Mouse (Mus musculus): ENCODE data around the gene Rgs12. TPM values are rescaled to one million over a fixed set of nuclear protein-coding genes. Genes with fewer than 3 reads are reported as not detected.

Rgs12 gene
- polyA plus RNA-seq, 1 experiment from 2014 or later, result 53.8 TPM

- Histone ChIP-seq H3K9me3 (replicated peaks) (no peaks in the 10 kb centered on the region), H3K36me3 (peaks cover 83% of the 10 kb centered on the region), H3K4me1 (no peaks in the 10 kb centered on the region), H3K4me3 (no peak overlapping the region), H3K27ac (no peak overlapping the region), H3K27me3 (ENCODE audit: low read depth, poor library complexity, severe bottlenecking) (no peaks in the 10 kb centered on the region)
- DNase-seq (ENCODE audit: low spot score), result no peak
- 91% methylated on average over 11 of the region's 11 CpGs for WGBS
Measured at GRCm38 (mm10) chr5:34974773-34975443, 25.7 kb downstream of the Rgs12 start.

GRCm38 (mm10) chr5:34976540-34977292 is 27.5 kb downstream of the Rgs12 start:
- no peak overlapping the region for H3K27ac ChIP-seq
- no peak overlapping the region for H3K4me3 ChIP-seq
- no peaks in the 10 kb centered on the region for H3K9me3 ChIP-seq (replicated peaks)
- H3K27me3 ChIP-seq (ENCODE audit: low read depth, poor library complexity, severe bottlenecking), result no peaks in the 10 kb centered on the region
- 92% methylated on average over 9 of the region's 9 CpGs for WGBS
- H3K4me1 ChIP-seq, result peaks cover 5% of the 10 kb centered on the region
- no peak for DNase-seq (ENCODE audit: low spot score)
- peaks cover 81% of the 10 kb centered on the region for H3K36me3 ChIP-seq

DNA sequence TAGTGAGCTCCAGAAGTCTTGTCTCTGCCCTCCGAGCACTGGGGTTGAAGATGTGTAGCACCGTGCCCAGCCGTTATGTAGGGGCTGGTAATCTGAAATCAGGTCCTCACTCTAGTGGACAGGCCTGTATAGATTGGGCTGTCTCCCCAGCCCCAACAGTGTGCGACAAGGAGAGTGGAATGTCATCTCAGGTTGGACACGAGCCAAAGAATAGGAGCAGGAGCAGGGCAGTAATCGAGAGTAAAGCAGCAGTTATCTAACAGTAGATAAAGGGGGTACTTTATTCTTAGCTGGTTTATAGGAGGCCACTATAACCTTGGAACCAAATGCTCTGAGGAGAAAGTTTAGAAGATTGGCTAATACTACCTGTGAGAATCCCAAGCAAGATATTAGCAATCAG is 30.9 kb downstream of the Rgs12 start:
- H3K4me1 ChIP-seq, result peaks cover 6% of the 10 kb centered on the region
- H3K4me3 ChIP-seq, result no peak overlapping the region
- H3K9me3 ChIP-seq (replicated peaks), result no peaks in the 10 kb centered on the region
- no peak for DNase-seq (ENCODE audit: low spot score)
- no peaks in the 10 kb centered on the region for H3K27me3 ChIP-seq (ENCODE audit: low read depth, poor library complexity, severe bottlenecking)
- 93% methylated on average over 6 of the region's 6 CpGs for whole genome bisulfite sequencing
- H3K27ac ChIP-seq, result no peak overlapping the region
- peaks cover 87% of the 10 kb centered on the region for H3K36me3 ChIP-seq

GRCm38 (mm10) chr5:34981734-34982133 is 32.5 kb downstream of the Rgs12 start:
- peaks cover 79% of the 10 kb centered on the region for H3K36me3 ChIP-seq
- no peaks in the 10 kb centered on the region for H3K27me3 ChIP-seq (ENCODE audit: low read depth, poor library complexity, severe bottlenecking)
- H3K9me3 ChIP-seq (replicated peaks), result no peaks in the 10 kb centered on the region
- no peak overlapping the region for H3K27ac ChIP-seq
- H3K4me3 ChIP-seq, result no peak overlapping the region
- WGBS, result 46% methylated on average over 3 of the region's 3 CpGs
- peaks cover 6% of the 10 kb centered on the region for H3K4me1 ChIP-seq
- no peak for DNase-seq (ENCODE audit: low spot score)

- DNase-seq (ENCODE audit: low spot score), result no peak
- H3K4me3 ChIP-seq, result no peak overlapping the region
- H3K36me3 ChIP-seq, result peaks cover 79% of the 10 kb centered on the region
- 71% methylated on average over 2 of the region's 2 CpGs for WGBS
- peaks cover 17% of the 10 kb centered on the region for H3K4me1 ChIP-seq
- H3K27me3 ChIP-seq (ENCODE audit: low read depth, poor library complexity, severe bottlenecking), result no peaks in the 10 kb centered on the region
- no peak overlapping the region for H3K27ac ChIP-seq
- H3K9me3 ChIP-seq (replicated peaks), result no peaks in the 10 kb centered on the region
Measured at GRCm38 (mm10) chr5:34984933-34985332, 35.7 kb downstream of the Rgs12 start.

DNA sequence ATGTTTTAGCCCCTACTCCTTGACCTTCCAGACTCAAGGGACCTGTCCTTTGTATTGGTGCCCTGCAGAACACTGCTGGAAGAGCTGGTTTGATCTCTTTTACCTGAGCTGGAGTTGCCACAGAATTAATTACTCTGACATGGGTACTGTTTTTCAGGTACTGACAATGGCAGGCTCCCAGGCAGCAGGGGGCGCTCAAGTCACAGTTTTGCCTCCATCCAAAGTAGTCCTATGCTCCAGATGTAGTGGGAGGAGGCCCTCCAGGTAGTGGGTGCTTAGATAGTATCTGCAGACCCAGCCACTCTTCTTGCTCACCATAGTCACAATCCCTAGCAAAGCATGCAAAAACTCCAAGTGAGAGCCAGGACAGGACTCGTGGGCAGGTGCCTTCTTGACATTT is 36.6 kb downstream of the Rgs12 start:
- H3K4me1 ChIP-seq, result peaks cover 17% of the 10 kb centered on the region
- no peak overlapping the region for H3K4me3 ChIP-seq
- no peak overlapping the region for H3K27ac ChIP-seq
- no peaks in the 10 kb centered on the region for H3K9me3 ChIP-seq (replicated peaks)
- DNase-seq (ENCODE audit: low spot score), result peak; percentile 76
- peaks cover 76% of the 10 kb centered on the region for H3K36me3 ChIP-seq
- 28% methylated on average over 2 of the region's 2 CpGs for WGBS
- no peaks in the 10 kb centered on the region for H3K27me3 ChIP-seq (ENCODE audit: low read depth, poor library complexity, severe bottlenecking)

DNA sequence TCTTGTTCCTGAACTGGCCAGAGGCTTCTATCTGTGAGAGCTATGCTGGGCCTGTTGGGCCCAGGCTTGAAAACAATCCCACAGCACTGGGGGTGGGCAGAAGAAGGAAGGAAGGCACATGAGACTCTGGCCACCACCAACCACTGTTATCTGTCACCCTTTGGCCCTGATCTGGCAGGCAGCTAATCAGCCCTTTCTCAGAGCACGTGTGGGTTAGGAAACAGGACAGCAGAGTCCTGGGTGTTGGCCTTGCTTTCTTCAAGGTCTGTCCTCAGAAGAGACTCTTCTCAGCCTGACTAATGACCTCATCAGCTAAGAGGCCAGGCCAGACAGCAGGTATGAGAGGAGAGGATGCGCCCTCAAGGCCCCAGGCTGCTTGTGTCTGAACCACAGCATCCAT is 38.2 kb downstream of the Rgs12 start:
- no peak for DNase-seq (ENCODE audit: low spot score)
- 69% methylated on average over 2 of the region's 2 CpGs for WGBS
- H3K4me1 ChIP-seq, result peaks cover 11% of the 10 kb centered on the region; the same call in 1 of the 2 replicates
- no peaks in the 10 kb centered on the region for H3K9me3 ChIP-seq (replicated peaks)
- H3K27ac ChIP-seq, result no peak overlapping the region
- peaks cover 76% of the 10 kb centered on the region for H3K36me3 ChIP-seq
- no peak overlapping the region for H3K4me3 ChIP-seq
- no peaks in the 10 kb centered on the region for H3K27me3 ChIP-seq (ENCODE audit: low read depth, poor library complexity, severe bottlenecking)

GRCm38 (mm10) chr5:34988690-34989089 is 39.4 kb downstream of the Rgs12 start:
- Histone ChIP-seq H3K27me3 (ENCODE audit: low read depth, poor library complexity, severe bottlenecking) (no peaks in the 10 kb centered on the region), H3K36me3 (peaks cover 71% of the 10 kb centered on the region), H3K4me3 (no peak overlapping the region), H3K9me3 (replicated peaks) (no peaks in the 10 kb centered on the region), H3K4me1 (peaks cover 11% of the 10 kb centered on the region; the same call in 1 of the 2 replicates), H3K27ac (no peak overlapping the region)
- WGBS, result 75% methylated on average over 5 of the region's 5 CpGs
- no peak for DNase-seq (ENCODE audit: low spot score)

GRCm38 (mm10) chr5:34989321-34989772 is 40.1 kb downstream of the Rgs12 start:
- 79% methylated on average over 12 of the region's 12 CpGs for WGBS
- Histone ChIP-seq H3K36me3 (peaks cover 71% of the 10 kb centered on the region), H3K4me1 (peaks cover 11% of the 10 kb centered on the region; the same call in 1 of the 2 replicates), H3K4me3 (no peak overlapping the region), H3K9me3 (replicated peaks) (no peaks in the 10 kb centered on the region), H3K27ac (no peak overlapping the region), H3K27me3 (ENCODE audit: low read depth, poor library complexity, severe bottlenecking) (no peaks in the 10 kb centered on the region)
- DNase-seq (ENCODE audit: low spot score), result no peak

- 31% methylated on average over 3 of the region's 3 CpGs for WGBS
- Histone ChIP-seq H3K27ac (0 out of 2 replicates have a peak overlapping the region, but pooled peaks have one; percentile 46), H3K36me3 (peaks cover 59% of the 10 kb centered on the region), H3K9me3 (replicated peaks) (no peaks in the 10 kb centered on the region), H3K27me3 (ENCODE audit: low read depth, poor library complexity, severe bottlenecking) (no peaks in the 10 kb centered on the region), H3K4me3 (no peak overlapping the region), H3K4me1 (peaks cover 16% of the 10 kb centered on the region)
- no peak for DNase-seq (ENCODE audit: low spot score)
Measured at GRCm38 (mm10) chr5:34998754-34999153, 49.5 kb downstream of the Rgs12 start.

DNA sequence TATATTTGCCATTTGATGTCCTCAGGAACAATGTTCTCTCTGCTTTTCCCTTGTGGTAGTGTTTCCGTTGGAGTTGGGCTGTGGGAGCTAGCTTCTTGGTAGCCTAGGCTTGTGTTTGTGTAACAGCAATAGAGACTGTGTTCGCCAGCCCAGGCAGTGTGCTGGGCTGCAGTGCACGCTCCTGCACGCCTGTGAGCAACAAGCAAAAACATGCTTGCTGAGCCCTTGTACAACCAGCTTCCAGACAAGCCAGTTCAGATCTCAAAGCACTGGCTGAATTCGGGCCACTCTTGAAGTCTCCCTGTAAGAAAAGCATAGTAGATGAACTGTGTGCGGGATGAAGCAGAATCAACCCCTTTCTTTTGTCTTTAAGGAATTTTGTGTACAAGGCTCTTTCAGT is 50.0 kb downstream of the Rgs12 start:
- WGBS, result 70% methylated on average over 6 of the region's 6 CpGs
- H3K4me1 ChIP-seq, result peaks cover 16% of the 10 kb centered on the region
- no peak for DNase-seq (ENCODE audit: low spot score)
- no peak overlapping the region for H3K4me3 ChIP-seq
- no peaks in the 10 kb centered on the region for H3K9me3 ChIP-seq (replicated peaks)
- H3K27me3 ChIP-seq (ENCODE audit: low read depth, poor library complexity, severe bottlenecking), result no peaks in the 10 kb centered on the region
- H3K27ac ChIP-seq, result no peak overlapping the region
- peaks cover 57% of the 10 kb centered on the region for H3K36me3 ChIP-seq

DNA sequence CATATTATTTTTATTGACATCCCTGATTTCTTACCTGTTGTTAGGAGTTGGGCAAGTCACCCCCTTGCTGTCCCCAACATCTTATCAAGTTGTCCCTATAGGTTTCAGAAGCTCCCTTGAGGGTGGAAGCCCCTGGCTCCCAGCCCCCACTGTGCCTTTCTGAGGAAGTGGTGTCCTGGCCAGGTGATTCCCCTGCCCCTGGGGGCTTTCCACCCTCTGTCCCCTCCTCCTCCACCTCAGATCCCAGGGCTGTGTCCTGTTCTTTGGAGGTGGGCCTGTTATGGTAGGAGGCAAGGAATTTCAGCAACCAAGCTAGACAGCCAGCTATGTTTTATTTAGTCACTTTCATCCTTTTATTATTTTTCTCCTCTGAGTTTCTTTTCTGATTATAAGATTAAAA is 51.1 kb downstream of the Rgs12 start:
- Histone ChIP-seq H3K9me3 (replicated peaks) (no peaks in the 10 kb centered on the region), H3K27me3 (ENCODE audit: low read depth, poor library complexity, severe bottlenecking) (no peaks in the 10 kb centered on the region), H3K4me1 (peaks cover 16% of the 10 kb centered on the region), H3K27ac (no peak overlapping the region), H3K36me3 (peaks cover 57% of the 10 kb centered on the region), H3K4me3 (no peak overlapping the region)
- no peak for DNase-seq (ENCODE audit: low spot score)

GRCm38 (mm10) chr5:35001144-35001543 is 51.9 kb downstream of the Rgs12 start:
- DNase-seq (ENCODE audit: low spot score), result no peak
- 73% methylated on average over 3 of the region's 3 CpGs for WGBS
- Histone ChIP-seq H3K4me3 (no peak overlapping the region), H3K27me3 (ENCODE audit: low read depth, poor library complexity, severe bottlenecking) (no peaks in the 10 kb centered on the region), H3K27ac (no peak overlapping the region), H3K36me3 (peaks cover 60% of the 10 kb centered on the region), H3K4me1 (peaks cover 16% of the 10 kb centered on the region), H3K9me3 (replicated peaks) (no peaks in the 10 kb centered on the region)
